Mouse (Mus musculus): Measurements from ENCODE around the gene Manf.
A peak's percentile ranks its signal among the peaks of the same experiment; 100 is the strongest.

- TF ChIP-seq CTCF (IDR thresholded peaks at IDR 0.05; ENCODE audit: low read depth, low read length) = no peak
- 0 out of 2 replicates have a peak, but pooled peaks have one; percentile 42 for TF ChIP-seq POLR2A (IDR thresholded peaks at IDR 0.05; ENCODE audit: extremely low read depth, insufficient read depth, low read length)
These were observed 102.9 kb downstream of the Manf start, which contains the start of gene Rad54l2 for GRCm38 (mm10) chr9:106788812-106789321.
